Mouse (Mus musculus): ENCODE results near the gene Cers3.

The Cers3 gene

DNA sequence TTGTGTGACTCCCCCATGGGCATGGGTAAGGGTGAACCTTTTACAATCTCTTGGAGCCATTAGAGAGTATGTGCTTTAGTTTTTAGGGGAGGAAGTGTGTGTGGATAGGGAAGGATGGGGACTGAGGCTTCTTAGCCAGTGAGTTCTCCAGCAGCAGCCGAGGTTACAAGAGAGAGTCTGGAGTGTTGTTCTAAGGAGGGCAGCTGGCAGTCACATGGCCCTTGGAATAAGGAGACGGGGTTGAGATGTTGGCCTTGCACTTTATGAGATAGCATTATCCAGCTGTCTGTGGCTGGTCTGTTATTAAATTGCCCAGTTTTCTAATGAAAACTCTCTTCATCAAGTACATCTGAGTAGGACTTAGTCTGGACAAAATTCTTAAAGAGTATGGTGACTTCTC, 100.5 kb downstream of the Cers3 start:
- DNase-seq = no peak

DNA sequence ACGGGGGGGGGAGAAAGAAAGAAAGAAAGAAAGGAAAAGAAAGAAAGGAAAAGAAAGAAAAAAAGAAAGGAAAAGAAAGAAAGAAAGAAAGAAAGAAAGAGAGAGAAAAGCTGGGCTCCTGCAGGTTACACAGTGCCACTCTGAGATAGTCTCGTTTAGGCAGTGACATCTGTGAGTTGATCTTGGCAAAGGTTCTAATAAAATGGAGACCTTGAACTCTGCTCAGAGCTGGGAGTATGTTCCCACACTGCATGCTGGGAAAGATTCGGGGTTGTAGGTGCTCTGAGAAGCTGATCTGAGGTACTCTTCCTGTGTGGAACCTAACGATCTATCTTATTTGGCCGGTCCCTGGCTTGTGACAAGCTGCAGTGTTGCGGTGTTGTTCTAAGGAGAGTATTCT, 103.3 kb downstream of the Cers3 start:
- no peak for DNase-seq

DNA sequence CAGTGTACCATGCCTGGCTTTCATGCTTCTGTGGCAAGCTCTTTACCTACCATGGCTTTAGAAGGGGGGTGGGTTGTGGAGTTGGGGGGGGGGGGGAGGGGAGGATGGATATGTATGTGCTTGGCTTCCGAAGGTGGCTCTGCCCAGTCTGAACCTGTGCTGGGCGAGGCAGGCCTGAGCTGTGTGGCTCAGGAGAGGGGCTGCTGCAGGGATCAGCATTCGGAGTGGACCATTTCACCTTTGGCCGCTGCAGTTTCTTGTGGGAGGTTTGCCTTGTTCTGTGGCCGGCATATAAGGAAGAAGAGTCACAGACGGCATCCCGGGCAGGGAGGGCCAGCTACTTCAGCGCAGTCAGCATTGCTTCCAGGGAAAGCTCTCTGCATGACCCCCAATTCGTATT, 104.0 kb downstream of the Cers3 start:
- no peak for DNase-seq

DNA sequence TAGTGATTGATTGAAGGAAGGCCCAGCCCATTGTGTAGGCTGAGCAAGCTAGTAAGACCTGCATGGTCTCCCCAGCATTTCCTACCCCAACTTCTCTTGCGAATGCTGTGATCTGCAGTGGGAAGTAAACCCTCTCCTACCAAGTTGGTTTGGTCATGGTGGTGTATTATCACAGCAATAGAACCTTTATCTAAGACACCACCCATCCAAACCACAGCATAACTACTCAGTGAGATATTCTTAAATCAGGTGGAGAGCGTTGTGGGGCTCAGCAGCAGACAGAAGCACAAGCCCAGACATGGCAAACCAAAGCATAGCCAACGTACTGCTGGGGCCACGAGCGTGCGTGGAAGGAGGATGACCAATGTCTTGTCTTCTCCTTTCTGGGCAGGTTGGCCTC, 106.0 kb downstream of the Cers3 start:
- DNase-seq = no peak

DNA sequence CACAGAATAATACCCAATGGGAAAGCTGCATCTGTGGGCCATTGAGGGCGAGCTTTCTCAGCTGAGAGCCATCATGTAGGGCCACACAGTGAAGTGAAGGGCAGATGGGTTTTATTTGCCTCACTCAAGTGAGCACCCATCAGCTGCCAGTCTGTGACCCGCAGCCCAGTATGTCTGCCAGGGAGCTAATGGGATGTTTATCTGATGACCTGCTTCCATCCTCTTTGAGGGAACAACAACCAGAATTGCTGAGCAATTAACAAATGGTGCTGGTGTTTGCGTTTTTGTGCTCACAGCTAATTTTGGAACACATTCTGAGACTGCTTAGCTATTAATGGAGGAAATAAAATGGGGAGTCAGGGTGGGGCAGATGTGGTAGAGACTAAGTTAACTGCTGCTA, 108.9 kb downstream of the Cers3 start:
- DNase-seq = no peak

- no peak for DNase-seq
These were observed 114.3 kb downstream of the Cers3 start for GRCm38 (mm10) chr7:66857610-66858009.

DNA sequence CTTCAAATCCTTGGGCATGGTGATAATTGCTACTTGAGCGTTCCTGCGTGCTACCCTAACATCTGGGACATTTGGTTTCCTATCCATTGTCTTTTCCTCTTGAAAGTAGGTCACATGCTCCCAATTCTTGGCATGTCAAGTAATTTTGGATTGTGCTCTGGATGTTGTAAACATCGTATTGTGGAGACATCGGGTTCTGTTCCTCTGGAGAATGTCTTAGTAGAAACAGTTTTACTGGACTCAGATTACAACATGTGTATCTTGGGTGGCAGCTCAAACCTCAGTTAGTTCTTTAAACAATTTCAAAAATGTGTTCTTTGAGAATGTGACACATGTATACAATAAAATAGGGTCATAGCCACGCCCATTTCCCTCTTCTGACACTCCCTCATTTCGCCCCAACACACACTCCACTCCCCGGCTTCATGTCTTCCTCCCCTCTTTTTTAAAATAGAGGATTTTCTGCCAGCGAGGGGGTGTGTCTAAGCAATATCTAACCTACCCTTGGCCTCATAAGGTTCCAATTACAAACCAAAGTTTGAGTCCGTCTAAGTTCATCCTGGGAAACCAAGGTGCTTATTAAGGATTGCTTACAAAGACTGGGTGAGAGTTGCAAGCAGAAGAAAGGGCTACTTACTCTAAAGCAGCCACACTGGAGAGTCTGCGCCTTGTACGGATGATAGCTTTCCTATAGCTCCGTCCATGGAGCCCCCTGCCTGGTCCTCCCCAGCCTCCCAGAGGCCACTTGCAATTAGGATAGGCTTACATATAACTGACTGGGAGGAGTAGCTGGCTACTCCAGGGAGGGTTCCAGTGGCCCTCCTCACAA, 115.2 kb downstream of the Cers3 start:
- no peak for DNase-seq

DNA sequence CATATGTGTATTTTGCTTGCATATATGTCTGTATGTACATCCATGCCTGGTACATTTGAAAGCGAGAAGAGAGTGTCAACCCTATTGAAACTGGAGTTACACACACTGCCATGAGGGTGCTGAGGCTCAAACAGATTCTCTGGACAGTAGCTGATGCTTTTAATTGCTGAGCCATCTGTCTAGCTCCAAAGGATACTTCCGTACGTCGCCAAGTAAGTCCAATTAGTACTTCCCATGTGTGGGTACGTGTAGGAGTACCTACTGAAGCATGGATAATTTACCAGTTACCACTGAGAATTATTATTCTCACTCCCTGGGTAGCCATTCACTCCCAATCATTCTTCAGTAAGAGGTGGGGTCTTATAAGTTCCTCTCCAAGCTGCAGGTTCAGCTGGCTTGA, 115.9 kb downstream of the Cers3 start:
- DNase-seq = no peak

- DNase-seq = no peak
These were observed 123.8 kb downstream of the Cers3 start for GRCm38 (mm10) chr7:66866944-66867718.

DNA sequence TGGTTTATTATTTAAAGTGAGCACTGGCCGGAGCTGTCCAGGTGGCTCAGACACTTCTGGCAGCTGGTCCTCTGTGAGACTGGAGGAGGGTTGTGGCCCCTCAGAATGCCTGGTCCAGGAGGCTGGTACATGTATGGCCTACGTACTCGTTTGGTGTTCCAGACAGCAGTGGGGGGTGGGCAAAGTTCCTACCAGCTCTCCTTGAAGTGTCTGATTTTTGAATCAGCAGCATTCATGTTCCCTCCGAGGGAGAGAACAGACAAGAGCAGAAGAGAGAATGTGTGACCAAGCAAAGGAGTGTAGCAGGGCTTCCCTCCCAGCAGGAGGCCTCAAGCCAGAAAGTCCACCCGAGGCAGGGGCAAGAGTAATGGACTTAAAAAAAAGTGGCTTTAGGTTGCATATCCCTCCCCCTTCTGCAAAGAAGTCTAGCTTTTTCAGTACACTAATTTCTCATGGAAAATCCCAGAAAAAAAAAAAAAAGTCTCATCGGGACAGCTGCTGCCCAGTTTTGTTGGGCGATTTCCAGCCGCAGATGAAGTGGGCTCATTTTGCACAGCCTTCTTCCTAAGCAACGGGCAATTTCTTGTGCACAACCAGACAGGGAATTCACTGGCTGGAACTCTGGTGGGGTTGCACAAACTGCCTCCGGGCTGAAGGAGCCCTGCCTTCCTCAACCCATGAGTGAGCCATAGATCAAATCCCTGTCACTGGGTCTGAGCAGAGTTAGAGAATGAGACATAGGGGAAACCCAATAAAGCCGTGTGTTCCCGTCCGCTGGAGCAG, 124.6 kb downstream of the Cers3 start:
- no peak for DNase-seq

DNA sequence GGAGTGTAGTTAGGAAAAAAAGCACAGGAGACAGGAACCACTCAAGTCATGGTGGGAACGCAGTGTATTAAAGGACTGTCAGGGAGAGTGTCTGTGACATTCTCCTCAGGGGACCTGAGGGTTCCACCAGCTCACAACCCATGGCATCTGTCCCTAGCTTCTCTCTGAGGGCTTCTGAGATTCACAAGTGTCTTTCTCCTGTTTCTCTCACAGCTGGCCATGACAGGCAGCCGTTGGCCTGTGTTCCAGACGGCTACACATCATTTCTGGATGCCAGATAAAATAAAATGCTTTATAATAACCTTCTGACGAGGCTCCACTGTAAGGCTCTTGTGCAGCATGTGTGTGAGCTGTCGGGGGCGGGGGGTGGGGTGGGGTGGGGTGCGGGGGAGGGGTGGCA, 128.2 kb downstream of the Cers3 start:
- no peak for DNase-seq

DNA sequence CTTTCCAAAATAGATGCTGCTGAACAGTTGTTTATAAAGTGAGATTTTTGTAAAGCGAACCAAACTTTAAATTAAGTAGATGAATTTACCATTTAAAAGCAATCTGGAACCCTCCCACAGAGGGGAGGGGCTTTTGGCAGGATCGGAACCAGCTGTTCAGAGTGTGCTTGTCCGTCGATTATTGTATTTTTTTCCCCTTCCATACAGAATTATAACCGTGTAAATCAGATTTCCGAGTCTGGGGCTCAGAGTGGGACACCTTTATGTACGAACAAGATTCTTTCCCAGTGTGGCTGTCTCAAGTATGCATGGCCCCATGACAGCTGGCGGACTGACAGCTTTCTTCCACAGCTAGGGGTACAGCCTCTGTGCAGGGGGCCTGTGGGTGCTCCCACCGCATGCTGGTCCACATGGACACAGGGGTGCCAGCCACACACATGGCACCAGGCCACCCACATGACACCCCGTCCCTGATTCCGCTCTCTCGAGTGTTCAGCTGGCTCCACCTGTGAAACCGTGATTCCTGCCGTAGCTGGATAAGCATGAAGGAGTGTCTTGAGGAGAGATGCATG, 128.7 kb downstream of the Cers3 start:
- no peak for DNase-seq

DNA sequence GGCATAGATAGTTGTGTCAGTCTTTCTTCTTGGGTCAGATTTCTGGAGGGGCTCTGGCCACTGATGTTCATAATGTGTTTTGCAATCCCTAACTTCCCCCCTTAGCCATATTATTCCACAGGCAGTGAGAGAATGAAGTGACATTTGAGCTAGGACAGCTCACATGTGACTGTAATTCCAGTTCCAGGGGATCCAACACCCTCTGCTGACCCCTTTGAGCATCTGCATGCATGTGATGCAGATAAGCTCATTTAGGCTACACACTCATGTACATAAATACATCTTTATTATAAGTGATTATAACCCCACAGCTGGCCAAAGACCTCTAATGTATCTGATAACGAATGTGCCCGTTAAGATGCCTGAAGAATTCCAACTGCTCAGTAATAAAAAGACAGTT, 129.9 kb downstream of the Cers3 start:
- DNase-seq = no peak

All from cerebellum, adult 11 months (tissue).